Mouse (Mus musculus): Measurements from ENCODE around the gene Strbp. TPM values are rescaled to one million over a fixed set of nuclear protein-coding genes. Genes with fewer than 3 reads are reported as not detected.
A peak's percentile ranks its signal among the peaks of the same experiment; 100 is the strongest.

Strbp gene
- polyA plus RNA-seq, 1 experiment from 2014 or later: 142 TPM

GRCm38 (mm10) chr2:37480039-37480438 is 223.6 kb downstream of the Strbp start:
- Histone ChIP-seq H3K36me3 (ENCODE audit: control insufficient read depth, insufficient read depth, low read length) (peaks cover 33% of the 10 kb centered on the region), H3K9ac (replicated peaks; ENCODE audit: low read depth, low read length) (no peak overlapping the region), H3K4me1 (ENCODE audit: control insufficient read depth, insufficient read depth, low read length) (no peaks in the 10 kb centered on the region), H3K27me3 (ENCODE audit: control insufficient read depth, insufficient read depth, low read length) (no peaks in the 10 kb centered on the region), H3K4me3 (ENCODE audit: low read depth, low read length) (no peak overlapping the region), H3K9me3 (ENCODE audit: control insufficient read depth, low read length) (no peaks in the 10 kb centered on the region), H3K27ac (ENCODE audit: low read depth, low read length) (no peak overlapping the region), H3K4me2 (ENCODE audit: low read depth, low read length) (no peak overlapping the region)
- no peak for ATAC-seq (ENCODE audit: low read depth)
- 89% methylated on average over 2 of the region's 2 CpGs for WGBS

DNA sequence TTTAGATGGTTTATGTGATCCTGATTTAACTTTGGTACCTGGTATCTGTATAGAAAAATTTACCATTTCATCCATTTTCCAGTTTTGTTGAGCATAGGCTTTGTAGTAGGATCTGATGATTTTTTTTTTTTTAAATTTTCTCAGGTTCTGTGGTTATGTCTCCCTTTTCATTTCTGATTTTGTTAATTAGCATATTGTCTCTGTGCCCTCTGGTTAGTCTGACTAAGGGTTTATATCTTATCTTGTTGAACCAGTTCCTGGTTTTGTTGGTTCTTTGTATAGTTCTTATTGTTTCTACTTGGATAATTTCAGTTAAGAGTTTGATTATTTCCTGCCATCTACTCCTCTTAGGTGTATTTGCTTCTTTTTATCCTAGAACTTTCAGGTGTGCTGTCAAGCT is 224.1 kb downstream of the Strbp start:
- Histone ChIP-seq H3K27ac (ENCODE audit: low read depth, low read length) (no peak overlapping the region), H3K4me2 (ENCODE audit: low read depth, low read length) (no peak overlapping the region), H3K9me3 (ENCODE audit: control insufficient read depth, low read length) (no peaks in the 10 kb centered on the region), H3K4me3 (ENCODE audit: low read depth, low read length) (no peak overlapping the region), H3K27me3 (ENCODE audit: control insufficient read depth, insufficient read depth, low read length) (no peaks in the 10 kb centered on the region), H3K4me1 (ENCODE audit: control insufficient read depth, insufficient read depth, low read length) (no peaks in the 10 kb centered on the region), H3K9ac (replicated peaks; ENCODE audit: low read depth, low read length) (no peak overlapping the region), H3K36me3 (ENCODE audit: control insufficient read depth, insufficient read depth, low read length) (peaks cover 29% of the 10 kb centered on the region)
- ATAC-seq (ENCODE audit: low read depth): no peak

GRCm38 (mm10) chr2:37466266-37466665 is 237.4 kb downstream of the Strbp start:
- H3K4me1 ChIP-seq (ENCODE audit: control insufficient read depth, insufficient read depth, low read length): no peaks in the 10 kb centered on the region
- peaks cover 7% of the 10 kb centered on the region; the same call in 1 of the 2 replicates for H3K36me3 ChIP-seq (ENCODE audit: control insufficient read depth, insufficient read depth, low read length)
- no peak for ATAC-seq (ENCODE audit: low read depth)
- WGBS: 97% methylated on average over 4 of the region's 4 CpGs
- H3K4me3 ChIP-seq (ENCODE audit: low read depth, low read length): no peak overlapping the region
- no peak overlapping the region for H3K9ac ChIP-seq (replicated peaks; ENCODE audit: low read depth, low read length)
- H3K9me3 ChIP-seq (ENCODE audit: control insufficient read depth, low read length): no peaks in the 10 kb centered on the region
- H3K27ac ChIP-seq (ENCODE audit: low read depth, low read length): no peak overlapping the region
- no peak overlapping the region for H3K4me2 ChIP-seq (ENCODE audit: low read depth, low read length)
- no peaks in the 10 kb centered on the region for H3K27me3 ChIP-seq (ENCODE audit: control insufficient read depth, insufficient read depth, low read length)

DNA sequence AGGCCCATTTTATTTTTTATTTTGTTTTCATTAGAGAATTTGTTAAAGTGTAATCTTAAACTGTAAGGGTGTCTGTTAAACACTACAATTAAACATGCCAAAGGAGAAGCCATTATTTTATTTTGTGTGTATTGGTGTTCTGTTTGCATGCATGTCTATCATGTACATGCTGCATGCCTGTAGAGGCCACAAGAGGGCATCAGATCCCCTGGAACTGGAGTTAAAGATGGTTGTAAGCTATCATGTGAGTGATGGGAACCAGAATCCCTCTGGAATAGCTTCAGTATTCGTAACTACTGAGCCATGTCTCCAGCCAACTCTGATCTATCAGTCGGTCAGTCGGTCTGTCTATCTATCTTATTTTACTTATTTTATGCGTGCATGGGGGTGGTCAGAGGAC is 243.0 kb downstream of the Strbp start:
- no peak overlapping the region for H3K9ac ChIP-seq (replicated peaks; ENCODE audit: low read depth, low read length)
- WGBS: 92% methylated on average over 4 of the region's 4 CpGs

DNA sequence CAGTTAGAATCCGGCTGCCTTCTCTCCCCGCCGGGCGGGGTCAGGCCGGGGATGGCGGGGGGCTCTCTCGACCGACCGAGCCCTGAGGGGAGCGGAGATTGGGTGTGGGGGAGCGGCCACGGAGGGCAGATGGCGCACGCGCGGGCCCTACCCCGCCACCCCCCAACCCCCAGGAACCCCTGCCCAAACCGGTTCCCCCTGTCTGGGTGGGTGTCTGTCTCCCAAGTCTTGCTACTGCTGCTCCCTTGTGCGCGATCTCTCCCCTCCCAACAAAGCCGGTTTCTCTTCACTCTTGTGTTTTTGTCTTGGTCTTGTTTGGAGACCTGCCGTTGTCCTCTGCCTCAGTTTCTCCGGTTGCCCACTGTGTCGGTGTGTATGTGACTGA is 251.3 kb downstream of the Strbp start:
- ATAC-seq (ENCODE audit: low read depth): peak; percentile 87
- no peaks in the 10 kb centered on the region for H3K27me3 ChIP-seq (ENCODE audit: control insufficient read depth, insufficient read depth, low read length)

More for the DNA sequence above, 243.0 kb downstream of the Strbp start:
- no peak overlapping the region for H3K27ac ChIP-seq (ENCODE audit: low read depth, low read length)
- ATAC-seq (ENCODE audit: low read depth): no peak
- H3K4me1 ChIP-seq (ENCODE audit: control insufficient read depth, insufficient read depth, low read length): no peaks in the 10 kb centered on the region
- H3K36me3 ChIP-seq (ENCODE audit: control insufficient read depth, insufficient read depth, low read length): no peaks in the 10 kb centered on the region
- H3K9me3 ChIP-seq (ENCODE audit: control insufficient read depth, low read length): no peaks in the 10 kb centered on the region
- no peaks in the 10 kb centered on the region for H3K27me3 ChIP-seq (ENCODE audit: control insufficient read depth, insufficient read depth, low read length)
- H3K4me3 ChIP-seq (ENCODE audit: low read depth, low read length): no peak overlapping the region
- no peak overlapping the region for H3K4me2 ChIP-seq (ENCODE audit: low read depth, low read length)

GRCm38 (mm10) chr2:37451667-37452375 is 251.8 kb downstream of the Strbp start:
- H3K9me3 ChIP-seq (ENCODE audit: control insufficient read depth, low read length): no peaks in the 10 kb centered on the region
- H3K27ac ChIP-seq (ENCODE audit: low read depth, low read length): peak overlapping the region; percentile 86
- WGBS: 8% methylated on average over 41 of the region's 44 CpGs
- H3K9ac ChIP-seq (replicated peaks; ENCODE audit: low read depth, low read length): peak overlapping the region; percentile 93
- H3K4me2 ChIP-seq (ENCODE audit: low read depth, low read length): peak overlapping the region; percentile 82
- ATAC-seq (ENCODE audit: low read depth): peak; percentile 97
- H3K36me3 ChIP-seq (ENCODE audit: control insufficient read depth, insufficient read depth, low read length): no peaks in the 10 kb centered on the region
- H3K4me1 ChIP-seq (ENCODE audit: control insufficient read depth, insufficient read depth, low read length): peaks cover 9% of the 10 kb centered on the region
- peak overlapping the region; percentile 87 for H3K4me3 ChIP-seq (ENCODE audit: low read depth, low read length)
- H3K27me3 ChIP-seq (ENCODE audit: control insufficient read depth, insufficient read depth, low read length): no peaks in the 10 kb centered on the region

More for the DNA sequence above, 251.3 kb downstream of the Strbp start:
- Histone ChIP-seq H3K36me3 (ENCODE audit: control insufficient read depth, insufficient read depth, low read length) (no peaks in the 10 kb centered on the region), H3K4me2 (ENCODE audit: low read depth, low read length) (peak overlapping the region; percentile 82), H3K27ac (ENCODE audit: low read depth, low read length) (peak overlapping the region; percentile 86), H3K4me3 (ENCODE audit: low read depth, low read length) (peak overlapping the region; percentile 87), H3K4me1 (ENCODE audit: control insufficient read depth, insufficient read depth, low read length) (peaks cover 9% of the 10 kb centered on the region), H3K9me3 (ENCODE audit: control insufficient read depth, low read length) (no peaks in the 10 kb centered on the region), H3K9ac (replicated peaks; ENCODE audit: low read depth, low read length) (peak overlapping the region; percentile 93)
- WGBS: 0% methylated on average over 17 of the region's 24 CpGs

DNA sequence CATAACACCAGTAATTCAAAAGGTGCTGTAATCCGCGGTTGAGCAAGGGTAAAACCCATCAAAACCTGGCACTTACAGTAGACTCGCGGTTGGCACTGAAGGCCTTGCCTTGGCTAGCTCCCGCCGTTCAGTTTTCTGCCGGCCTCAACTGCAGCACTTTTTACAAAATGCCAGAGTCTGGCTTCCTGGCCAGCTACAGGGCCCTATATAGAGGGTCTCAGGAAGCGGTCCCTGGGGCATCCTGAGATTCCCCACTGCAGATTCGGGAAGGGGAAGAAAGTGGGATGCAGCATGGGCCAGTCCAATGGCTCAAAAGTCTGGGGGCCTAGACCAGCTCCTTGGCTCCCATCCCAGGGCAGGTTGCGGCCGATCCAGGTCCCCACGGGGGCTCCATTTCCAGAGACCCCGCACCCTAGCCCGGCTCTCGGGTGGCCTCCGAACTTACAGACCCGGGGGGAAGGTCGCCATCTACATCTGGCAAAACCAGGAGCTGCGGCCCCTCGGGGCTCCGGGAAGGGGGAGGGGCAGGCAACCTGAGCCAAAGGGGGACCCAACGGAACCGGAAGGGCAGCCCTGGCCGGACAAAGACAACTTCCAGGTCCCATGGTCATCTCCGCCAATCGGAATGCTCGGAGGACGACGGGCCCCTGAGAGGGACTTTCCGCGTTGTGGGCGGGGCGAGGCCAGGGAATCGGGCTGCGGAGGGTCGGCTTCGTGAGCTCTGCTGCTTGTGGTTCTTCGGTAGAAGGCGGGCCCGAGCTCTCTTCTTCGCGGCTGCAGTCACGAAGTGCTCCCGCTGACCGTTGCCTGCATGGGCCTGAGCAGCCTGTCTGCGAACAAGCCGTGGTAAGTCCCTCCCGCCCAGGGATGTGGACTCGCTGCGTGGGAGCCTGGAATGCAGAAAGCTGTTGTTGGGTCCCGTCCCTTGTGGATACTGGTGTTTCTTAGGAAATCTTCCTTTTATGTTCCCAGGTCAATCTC is 260.8 kb downstream of the Strbp start, which contains the start of the genes Zbtb26, Zbtb6 and Rabgap1:
TSS of gene Zbtb26 (minus strand) at position 525 of the 981 bp plus-strand sequence.
TSS of gene Zbtb6 (minus strand) at position 561 of the 981 bp plus-strand sequence.
TSS of gene Rabgap1 (plus strand) at position 669 of the 981 bp plus-strand sequence.
- peak within 1 kb of the TSS; percentile 84 for H3K27ac ChIP-seq (ENCODE audit: low read depth, low read length)
- peak within 1 kb of the TSS; percentile 87 for H3K9ac ChIP-seq (replicated peaks; ENCODE audit: low read depth, low read length)
- peak within 1 kb of the TSS; percentile 87 for H3K4me3 ChIP-seq (ENCODE audit: low read depth, low read length)
- H3K4me2 ChIP-seq (ENCODE audit: low read depth, low read length): peak within 1 kb of the TSS; percentile 69
- H3K27me3 ChIP-seq (ENCODE audit: control insufficient read depth, insufficient read depth, low read length): no peaks in the 10 kb centered on the region
- WGBS: under 1% methylated on average over 51 of the region's 51 CpGs
- H3K4me1 ChIP-seq (ENCODE audit: control insufficient read depth, insufficient read depth, low read length): peaks cover 13% of the 10 kb centered on the region; the same call in 1 of the 2 replicates
- ATAC-seq (ENCODE audit: low read depth): peak; percentile 98
- H3K9me3 ChIP-seq (ENCODE audit: control insufficient read depth, low read length): no peaks in the 10 kb centered on the region
- no peaks in the 10 kb centered on the region for H3K36me3 ChIP-seq (ENCODE audit: control insufficient read depth, insufficient read depth, low read length)

Measured in neural tube, embryonic 14.5 days (tissue).